Mouse (Mus musculus) testis, adult 2 months (tissue): ENCODE data around the gene Tvp23a.

Experiments
- CTCF ChIP-seq: fragments of 200-500 bp; IDR thresholded peaks from 2 replicates; pipeline ENCODE4 v1.5.1; 2012; ENCODE audit warnings: low read depth, mild to moderate bottlenecking, inconsistent platforms, low read length, moderate library complexity; ENCODE audit not compliant: control insufficient read depth, insufficient read depth, insufficient replicate concordance
- POLR2A ChIP-seq: fragments of 200-500 bp; IDR thresholded peaks from 2 replicates; pipeline ENCODE4 v1.6.1; 2012; ENCODE audit warnings: low read depth, mild to moderate bottlenecking, inconsistent platforms, low read length, moderate library complexity; ENCODE audit not compliant: control insufficient read depth

DNA sequence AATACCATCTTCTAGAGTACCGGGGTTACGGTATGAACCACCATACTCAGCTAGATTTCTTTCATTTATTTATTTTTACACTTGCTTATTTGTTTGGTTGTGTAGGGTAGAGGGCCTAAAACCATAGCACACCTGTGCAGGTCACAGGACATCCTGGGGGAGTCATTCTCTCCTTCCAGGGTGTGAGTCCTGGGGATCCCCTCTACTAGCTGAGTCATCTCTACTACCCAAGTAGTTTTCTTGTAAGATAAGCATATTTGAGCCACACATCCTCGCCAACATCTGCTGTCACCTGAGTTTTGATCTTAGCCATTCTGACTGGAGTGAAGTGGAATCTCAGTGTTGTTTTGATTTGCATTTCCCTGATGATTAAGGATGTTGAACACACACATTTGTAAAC is 45.4 kb upstream of the Tvp23a start:
- TF ChIP-seq CTCF = no peak
- no peak for TF ChIP-seq POLR2A
